Mouse (Mus musculus) cerebellum, postnatal 10 days (tissue): Measurements from ENCODE around the gene Por.
A peak's percentile ranks its signal among the peaks of the same experiment; 100 is the strongest.

Experiments used
- DNase-seq, 2 experiments: peaks; one replicate each; pipeline ENCODE4 v3.0.0; 2021; ENCODE audit warnings: mixed read lengths in 2 of 2

The Por gene

GRCm38 (mm10) chr5:135778471-135779445 is 108.9 kb downstream of the Por start, which contains the start of gene Mdh2:
Mdh2 (plus strand) TSS chr5:135778480.
- peak; percentile 100 for DNase-seq

- DNase-seq = no peak
These were observed 110.5 kb downstream of the Por start for GRCm38 (mm10) chr5:135780331-135780730.

DNA sequence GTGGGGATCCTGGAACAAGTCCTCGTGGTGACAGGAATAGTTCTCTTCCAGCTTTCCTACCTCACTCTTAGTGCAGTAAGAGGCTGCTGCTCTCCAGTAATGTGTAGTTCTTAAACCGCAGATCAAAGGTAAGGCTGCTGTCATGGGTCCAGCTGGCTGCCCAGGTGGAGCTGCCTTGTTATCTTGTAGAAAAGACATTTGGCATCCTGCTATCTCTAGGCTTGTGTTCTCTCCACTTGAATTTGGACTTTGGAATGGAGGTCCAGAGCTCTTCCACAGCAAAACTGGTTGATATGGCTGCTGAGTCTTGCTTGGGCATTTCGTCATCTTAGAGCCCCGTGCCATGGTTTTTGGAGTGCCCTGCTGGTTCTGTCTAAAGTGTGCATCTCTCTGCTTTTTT is 113.1 kb downstream of the Por start:
- DNase-seq = no peak
